Mouse (Mus musculus): ENCODE results near the gene 1700080O16Rik. TPM values are rescaled to one million over a fixed set of nuclear protein-coding genes. Genes with fewer than 3 reads are reported as not detected.
A peak's percentile ranks its signal among the peaks of the same experiment; 100 is the strongest.

The 1700080O16Rik gene
- not detected for total RNA-seq (2022)

DNA sequence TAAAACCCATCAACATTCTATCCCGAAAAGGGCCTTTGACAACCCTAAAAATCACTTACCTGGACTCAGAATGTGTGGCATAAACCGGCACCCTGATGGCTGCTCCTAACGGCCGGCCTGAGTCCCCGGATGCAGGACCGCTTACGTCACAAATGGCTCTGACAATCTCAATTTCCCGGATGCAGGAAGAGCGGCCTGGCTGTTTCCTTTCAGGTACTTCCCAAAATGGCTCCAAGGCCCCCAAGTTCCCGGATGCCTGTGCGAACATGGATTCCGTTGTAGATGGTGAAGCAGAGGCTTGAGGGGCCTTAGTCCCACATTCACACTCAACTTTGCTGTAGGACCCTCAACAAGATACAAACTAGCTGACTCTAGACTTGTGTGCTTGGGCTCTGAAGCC, at the start of gene 1700080O16Rik:
Gene 1700080O16Rik (minus strand): TSS at position 101 of the 400 bp plus-strand sequence.
- no peak for DNase-seq

DNA sequence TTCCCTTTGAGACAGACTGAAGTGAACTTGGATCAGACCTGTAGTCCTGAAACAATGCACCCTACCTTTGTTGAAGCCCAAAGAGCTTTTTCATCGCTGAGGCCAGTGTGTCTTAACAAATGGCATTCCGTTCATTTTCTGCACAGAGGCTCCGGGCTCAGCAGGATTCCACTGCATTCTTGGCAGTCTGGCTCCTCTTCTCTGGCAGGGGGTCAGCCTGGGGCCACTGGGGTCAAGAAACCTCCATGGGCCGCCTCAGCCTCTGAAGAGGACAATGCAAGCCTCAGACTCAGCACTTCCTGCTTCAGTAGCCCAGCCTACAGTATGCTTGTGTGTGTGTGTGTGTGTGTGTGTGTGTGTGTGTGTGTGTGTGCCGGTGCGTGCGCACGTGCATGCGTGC, 45.1 kb upstream of the 1700080O16Rik start:
- DNase-seq: no peak

DNA sequence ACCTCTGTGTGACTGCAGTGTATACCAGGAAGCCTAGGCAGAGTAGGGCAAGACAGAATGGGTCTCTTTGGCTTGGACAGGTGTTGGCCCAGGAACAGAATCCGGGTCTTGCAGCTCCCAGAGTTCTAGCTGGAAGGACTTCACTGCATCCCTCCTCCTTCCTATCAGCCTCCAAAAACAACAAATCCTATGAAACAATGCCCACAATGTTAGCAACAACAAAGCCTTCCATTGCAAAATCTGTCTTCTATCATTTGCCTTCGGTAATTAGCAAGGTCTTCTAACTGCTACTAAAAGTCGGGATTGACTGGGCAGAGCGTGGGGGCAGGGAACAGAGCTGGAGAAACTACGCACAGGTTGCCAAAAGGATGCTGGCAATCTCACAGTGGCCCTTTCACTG, 27.5 kb upstream of the 1700080O16Rik start:
- DNase-seq: no peak

DNA sequence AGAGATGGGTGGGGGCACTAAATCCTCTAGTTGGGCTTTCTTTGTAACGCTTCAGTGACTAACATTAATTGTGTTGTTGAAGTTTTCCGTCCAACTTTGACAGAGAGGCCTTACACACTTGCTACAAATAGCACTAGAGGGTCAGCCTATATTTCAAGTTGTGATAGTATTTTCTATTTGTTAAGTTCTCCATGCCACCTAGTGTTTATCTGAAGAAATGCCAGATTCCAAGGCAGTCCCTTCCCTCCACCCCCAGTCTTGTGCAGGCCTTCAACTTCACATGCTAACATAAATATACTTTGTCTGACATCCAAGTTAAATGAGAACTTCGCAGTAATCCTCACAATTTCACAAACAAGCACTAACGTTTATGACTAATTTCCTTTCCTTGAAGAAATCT, 26.9 kb upstream of the 1700080O16Rik start:
- DNase-seq: no peak

DNA sequence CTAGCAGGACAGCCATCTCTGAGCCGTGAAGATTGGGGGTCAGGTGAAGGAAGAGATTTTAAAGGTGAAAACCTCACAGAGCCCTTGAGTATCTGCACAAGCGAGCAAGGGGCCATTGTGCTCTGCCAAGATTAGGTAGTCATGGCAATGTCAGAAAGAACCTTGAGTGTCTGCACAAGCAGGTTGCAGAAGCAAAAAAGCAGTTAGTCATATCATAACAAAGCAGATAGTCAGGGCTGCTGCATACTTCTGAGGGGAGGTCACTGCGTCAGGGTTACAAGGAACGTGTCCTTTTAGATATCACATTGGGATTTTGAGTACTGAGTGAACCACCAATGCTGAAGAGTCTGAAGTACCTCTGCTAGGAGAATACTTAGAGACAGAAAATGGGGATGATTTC, 3.8 kb upstream of the 1700080O16Rik start:
- DNase-seq: peak; percentile 57

DNA sequence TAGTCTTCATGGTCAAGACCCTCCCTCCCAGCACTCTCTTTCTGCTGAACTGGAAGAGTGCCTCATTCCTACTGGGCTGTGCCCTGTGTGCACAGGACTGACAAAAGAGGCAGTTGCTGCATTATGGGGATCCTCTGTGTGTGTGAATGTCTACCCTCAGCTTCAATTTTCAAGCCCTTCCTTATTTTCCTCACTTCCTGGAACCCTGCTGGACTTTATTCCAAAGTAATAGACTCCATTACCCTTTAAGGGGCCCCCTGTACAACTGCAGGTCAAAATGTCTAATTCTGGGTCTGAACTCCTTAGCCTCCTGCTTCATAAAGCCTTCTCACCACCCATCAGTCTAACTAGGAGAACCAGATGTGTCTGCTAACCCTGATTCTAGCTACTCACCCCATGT, 2.0 kb upstream of the 1700080O16Rik start:
- no peak for DNase-seq

DNA sequence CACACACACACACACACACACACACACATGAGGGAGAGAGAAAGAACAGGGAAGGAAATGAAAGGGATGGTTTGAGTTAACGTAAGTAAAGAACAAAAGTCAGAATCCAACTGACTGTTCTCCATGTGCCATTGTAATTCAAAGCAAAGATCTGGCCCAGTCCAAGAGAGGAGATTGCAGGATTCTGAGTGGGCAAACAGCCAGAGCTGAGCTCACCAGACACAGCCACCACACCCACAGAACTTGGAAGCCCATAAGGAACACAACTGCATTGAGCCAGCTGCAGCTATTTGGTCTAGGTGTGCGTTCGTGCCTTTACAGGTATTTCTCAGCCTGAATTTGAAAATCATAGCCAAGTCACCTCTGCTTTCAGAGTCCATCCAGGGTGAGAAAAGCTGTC, 24.5 kb downstream of the 1700080O16Rik start:
- DNase-seq: peak; percentile 17

DNA sequence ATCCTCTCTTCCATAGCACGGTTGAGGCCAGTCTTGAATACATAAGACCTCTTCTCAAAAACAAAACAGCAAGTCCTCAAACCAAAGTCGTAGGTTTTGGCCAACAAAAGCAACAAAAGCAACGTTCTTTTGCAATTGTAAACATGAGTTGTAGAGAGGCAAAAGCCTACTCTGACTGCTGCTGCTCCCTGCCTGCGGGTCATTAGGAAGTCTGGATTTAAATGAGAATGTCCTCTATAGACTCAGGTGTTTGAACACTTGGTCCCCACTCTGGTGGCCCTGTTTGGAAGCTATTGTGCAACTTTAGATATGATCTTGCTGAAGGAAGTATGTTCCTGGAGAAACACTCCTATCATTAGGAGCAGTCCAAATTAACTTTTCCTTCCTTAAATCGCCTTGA, 34.5 kb downstream of the 1700080O16Rik start:
- DNase-seq: no peak

DNA sequence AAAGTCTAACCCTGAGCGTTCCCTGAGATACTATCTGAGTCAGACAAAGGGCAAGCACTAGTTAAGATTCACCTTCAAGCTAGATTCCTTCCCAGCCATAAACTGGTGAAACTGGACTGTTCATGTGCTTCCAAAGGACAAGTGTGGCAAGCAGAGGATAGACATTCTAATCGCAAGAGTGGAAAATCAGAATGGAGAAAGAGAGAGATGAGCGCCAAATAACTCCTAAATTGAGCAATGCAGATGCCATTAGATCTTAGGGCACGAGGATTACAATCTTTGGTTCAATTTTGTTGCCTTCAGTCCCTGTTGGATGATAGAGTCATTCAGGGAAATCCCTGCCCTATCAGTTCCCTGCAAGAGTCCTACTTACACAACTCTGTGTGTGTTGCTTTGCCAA, 53.5 kb downstream of the 1700080O16Rik start:
- no peak for DNase-seq

Other genes with a start within 250 kb of the 1700080O16Rik start
- gene Usp26, start 171.5 kb downstream of the 1700080O16Rik start, total RNA-seq (2022): under 1 TPM in 1 of 4 experiments, not detected in 3; 0.09 TPM
- gene Gpc4, start 192.5 kb upstream of the 1700080O16Rik start, total RNA-seq (2022): 100 to 1,000 TPM in 2 of 4 experiments, 10 to 100 TPM in 2; 87.2 to 214 (median 143) TPM

Measured in adrenal gland, adult 8-10 months (tissue).